Mouse (Mus musculus) gastrocnemius, postnatal 10 days (tissue): Measurements from ENCODE around the gene Cmss1. TPM values are rescaled to one million over a fixed set of nuclear protein-coding genes. Genes with fewer than 3 reads are reported as not detected.

Source experiments
- DNase-seq: peaks from one replicate; pipeline ENCODE4 v3.0.0; 2021; ENCODE audit warnings: mixed read lengths
- total RNA-seq, 2 experiments: library from RNA; stranded (reverse); gene quantifications; 2 replicates each; pipeline ENCODE4 v1.2.3; 2021

The Cmss1 gene
- total RNA-seq, 2 experiments from 2014 or later, result 22.1 to 25.5 TPM

- DNase-seq, result no peak
Measured at GRCm38 (mm10) chr16:57514371-57514770, 92.3 kb downstream of the Cmss1 start.

- DNase-seq, result no peak
Measured at GRCm38 (mm10) chr16:57513562-57513961, 93.1 kb downstream of the Cmss1 start.

- no peak for DNase-seq
Measured at GRCm38 (mm10) chr16:57509099-57509498, 97.6 kb downstream of the Cmss1 start.

GRCm38 (mm10) chr16:57508351-57508750 lies 98.3 kb downstream of the Cmss1 start:
- no peak for DNase-seq

GRCm38 (mm10) chr16:57506133-57506532 lies 100.5 kb downstream of the Cmss1 start:
- no peak for DNase-seq

GRCm38 (mm10) chr16:57504728-57505127 lies 101.9 kb downstream of the Cmss1 start:
- DNase-seq, result no peak

GRCm38 (mm10) chr16:57502761-57503160 lies 103.9 kb downstream of the Cmss1 start:
- no peak for DNase-seq

- DNase-seq, result no peak
Measured at GRCm38 (mm10) chr16:57502230-57502629, 104.4 kb downstream of the Cmss1 start.

- DNase-seq, result no peak
Measured at GRCm38 (mm10) chr16:57500851-57501250, 105.8 kb downstream of the Cmss1 start.

- DNase-seq, result no peak
Measured at GRCm38 (mm10) chr16:57496437-57497173, 110.1 kb downstream of the Cmss1 start.

- DNase-seq, result no peak
Measured at GRCm38 (mm10) chr16:57495476-57496203, 111.0 kb downstream of the Cmss1 start.

- DNase-seq, result no peak
Measured at GRCm38 (mm10) chr16:57491853-57492252, 114.8 kb downstream of the Cmss1 start.

- DNase-seq, result no peak
Measured at GRCm38 (mm10) chr16:57490691-57491090, 116.0 kb downstream of the Cmss1 start.

- no peak for DNase-seq
Measured at GRCm38 (mm10) chr16:57488661-57489060, 118.0 kb downstream of the Cmss1 start.

- no peak for DNase-seq
Measured at GRCm38 (mm10) chr16:57486266-57486665, 120.4 kb downstream of the Cmss1 start.

GRCm38 (mm10) chr16:57485265-57485664 lies 121.4 kb downstream of the Cmss1 start:
- no peak for DNase-seq

GRCm38 (mm10) chr16:57484043-57484795 lies 122.4 kb downstream of the Cmss1 start:
- no peak for DNase-seq

GRCm38 (mm10) chr16:57483503-57483902 lies 123.2 kb downstream of the Cmss1 start:
- no peak for DNase-seq

GRCm38 (mm10) chr16:57482911-57483310 lies 123.8 kb downstream of the Cmss1 start:
- no peak for DNase-seq

GRCm38 (mm10) chr16:57482264-57482663 lies 124.4 kb downstream of the Cmss1 start:
- no peak for DNase-seq

- DNase-seq, result no peak
Measured at GRCm38 (mm10) chr16:57479776-57480175, 126.9 kb downstream of the Cmss1 start.

- DNase-seq, result no peak
Measured at GRCm38 (mm10) chr16:57478451-57478850, 128.2 kb downstream of the Cmss1 start.
